Mouse (Mus musculus) midbrain, embryonic 11.5 days (tissue): ENCODE measurements around the gene Krt36. TPM values are rescaled to one million over a fixed set of nuclear protein-coding genes. Genes with fewer than 3 reads are reported as not detected.

ENCODE experiments used
- ATAC-seq: fragments of 200-750 bp; cut with Nextera tagmentation; 2 replicates; pipeline ENCODE4 v1.8.0; 2017; ENCODE audit warnings: moderate TSS enrichment, moderate library complexity; ENCODE audit not compliant: low FRiP score
- DNase-seq: peaks from one replicate; pipeline ENCODE4 v3.0.0; 2015; ENCODE audit warnings: low spot score; ENCODE audit errors: missing footprints
- H3K27ac ChIP-seq: fragments of 300-500 bp; sonication (generic); 2 replicates; pipeline ENCODE4 v1.5.1; 2014; ENCODE audit warnings: low read depth, low read length
- H3K27me3 ChIP-seq: fragments of 300-500 bp; sonication (generic); 2 replicates; pipeline ENCODE4 v1.6.1; 2014; ENCODE audit warnings: mild to moderate bottlenecking, low read length, moderate library complexity, mixed read lengths; ENCODE audit not compliant: control insufficient read depth, insufficient read depth
- H3K36me3 ChIP-seq: fragments of 300-500 bp; sonication (generic); 2 replicates; pipeline ENCODE4 v1.6.1; 2014; ENCODE audit warnings: mild to moderate bottlenecking, low read length, moderate library complexity, mixed read lengths; ENCODE audit not compliant: control insufficient read depth, insufficient read depth
- H3K4me1 ChIP-seq: fragments of 300-500 bp; sonication (generic); 2 replicates; pipeline ENCODE4 v1.6.1; 2014; ENCODE audit warnings: low read length; ENCODE audit not compliant: control insufficient read depth, insufficient read depth
- H3K4me2 ChIP-seq: fragments of 300-500 bp; sonication (generic); 2 replicates; pipeline ENCODE4 v1.6.1; 2014; ENCODE audit warnings: mild to moderate bottlenecking, moderate library complexity
- H3K4me3 ChIP-seq: fragments of 300-500 bp; sonication (generic); 2 replicates; pipeline ENCODE4 v1.5.1; 2014; ENCODE audit warnings: low read depth, low read length
- H3K9ac ChIP-seq: fragments of 300-500 bp; sonication (generic); 2 replicates; pipeline ENCODE4 v1.6.1; 2014; ENCODE audit warnings: low read length
- H3K9me3 ChIP-seq: fragments of 300-500 bp; sonication (generic); 2 replicates; pipeline ENCODE4 v1.6.1; 2016; ENCODE audit warnings: low read length; ENCODE audit not compliant: control insufficient read depth
- WGBS: fragments of 180-500 bp; shearing (Covaris S2); extraction: QIAGEN DNeasy Blood & Tissue Kit; methylation state at CpG from one replicate; pipeline ENCODE4 v1.1.7; 2014; 5-methylcytosine and 5-hydroxymethylcytosine counted together
- polyA plus RNA-seq: library from polyadenylated mRNA; unstranded; fragments of >200 nt; fragmentation: Nextera tagmentation; extraction: Ambion mirVana; gene quantifications from 2 replicates; pipeline ENCODE4 v1.2.1, GENCODE M21; 2014

Gene Krt36
- polyA plus RNA-seq, 1 experiment from 2014 or later, result not detected

DNA sequence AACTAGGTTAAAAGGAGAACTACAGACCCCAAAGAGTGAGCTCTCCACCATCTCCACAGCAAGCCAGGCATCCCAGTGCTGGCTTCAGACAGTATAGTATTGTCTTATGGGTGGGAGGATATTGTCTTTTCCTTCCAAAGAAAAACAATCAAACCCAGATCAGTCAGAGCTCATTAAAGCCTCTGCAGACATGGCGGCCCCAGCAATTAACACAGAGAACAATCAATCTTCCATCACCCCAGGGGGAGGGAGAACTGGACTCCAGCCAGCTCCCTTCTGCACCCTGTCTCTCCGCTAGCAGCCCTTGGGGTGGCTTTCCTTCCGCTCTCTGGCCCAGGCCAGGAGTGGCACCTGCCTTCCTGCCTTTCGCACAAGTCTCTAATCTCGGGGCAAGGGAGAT lies 32.3 kb upstream of the Krt36 start:
- H3K4me2 ChIP-seq, result no peak overlapping the region
- 61% methylated on average over 5 of the region's 5 CpGs for WGBS

DNA sequence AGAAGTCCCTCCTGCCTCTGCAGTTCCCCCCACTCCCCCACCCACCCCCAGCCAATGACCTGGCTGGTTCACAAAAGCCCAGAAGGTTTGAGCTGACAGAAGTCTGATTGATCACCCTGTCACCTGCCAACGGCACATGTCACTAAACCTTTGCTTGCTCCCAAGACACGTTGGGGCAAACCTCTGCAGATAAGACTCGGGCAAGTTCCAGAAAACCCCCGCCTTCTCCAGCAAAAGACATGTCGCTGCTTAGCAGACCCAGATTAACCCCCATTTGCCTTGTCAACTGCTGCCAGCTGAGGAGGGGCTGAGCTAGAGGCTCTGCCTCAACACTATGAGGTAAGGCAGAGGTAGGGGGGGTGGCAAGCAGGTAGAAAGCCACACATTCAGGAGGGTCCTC lies 31.1 kb upstream of the Krt36 start:
- 29% methylated on average over 5 of the region's 5 CpGs for WGBS
- Histone ChIP-seq H3K4me2 (no peak overlapping the region), H3K9ac (no peak overlapping the region), H3K27me3 (no peaks in the 10 kb centered on the region), H3K36me3 (no peaks in the 10 kb centered on the region), H3K4me3 (no peak overlapping the region), H3K9me3 (no peaks in the 10 kb centered on the region), H3K27ac (no peak overlapping the region), H3K4me1 (peaks cover 19% of the 10 kb centered on the region)
- ATAC-seq, result no peak
- DNase-seq, result peak; percentile 86

More for the DNA sequence above, 32.3 kb upstream of the Krt36 start:
- Histone ChIP-seq H3K4me3 (no peak overlapping the region), H3K9me3 (no peaks in the 10 kb centered on the region), H3K4me1 (peaks cover 19% of the 10 kb centered on the region), H3K9ac (no peak overlapping the region), H3K36me3 (no peaks in the 10 kb centered on the region), H3K27ac (no peak overlapping the region), H3K27me3 (no peaks in the 10 kb centered on the region)
- peak; percentile 85 for DNase-seq
- ATAC-seq, result 0 out of 2 replicates have a peak, but pooled peaks have one; percentile 24

DNA sequence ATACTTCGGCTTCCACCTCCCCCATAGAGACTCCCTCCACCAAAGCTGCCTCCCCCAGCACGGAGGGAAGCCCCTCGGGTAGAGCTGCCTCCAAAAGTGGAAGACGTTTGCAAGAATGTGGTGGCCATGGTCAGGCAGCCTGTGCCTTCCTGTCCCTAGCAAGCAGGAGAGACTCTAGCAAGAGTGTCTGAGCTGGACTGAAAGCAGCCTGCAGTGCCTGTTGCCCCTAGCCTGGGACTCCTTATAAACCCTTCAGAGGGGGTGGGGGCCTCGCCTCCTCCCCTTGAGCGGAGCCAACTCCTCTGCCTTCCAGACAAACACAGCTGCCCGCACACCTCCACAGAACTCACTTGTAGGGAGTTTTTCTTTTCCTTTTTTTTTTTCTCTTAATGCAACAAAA lies 30.3 kb upstream of the Krt36 start, which contains the start of gene Krt15:
Gene Krt15 (minus strand): TSS at position 198 of the 400 bp plus-strand sequence.
- Histone ChIP-seq H3K36me3 (no peaks in the 10 kb centered on the region), H3K9me3 (no peaks in the 10 kb centered on the region), H3K27ac (no peak within 1 kb of the TSS), H3K27me3 (no peaks in the 10 kb centered on the region), H3K4me3 (no peak within 1 kb of the TSS), H3K4me2 (no peak within 1 kb of the TSS), H3K9ac (no peak within 1 kb of the TSS), H3K4me1 (peaks cover 19% of the 10 kb centered on the region)
- DNase-seq (no peak), ATAC-seq (no peak)
- WGBS, result 66% methylated on average over 7 of the region's 7 CpGs

DNA sequence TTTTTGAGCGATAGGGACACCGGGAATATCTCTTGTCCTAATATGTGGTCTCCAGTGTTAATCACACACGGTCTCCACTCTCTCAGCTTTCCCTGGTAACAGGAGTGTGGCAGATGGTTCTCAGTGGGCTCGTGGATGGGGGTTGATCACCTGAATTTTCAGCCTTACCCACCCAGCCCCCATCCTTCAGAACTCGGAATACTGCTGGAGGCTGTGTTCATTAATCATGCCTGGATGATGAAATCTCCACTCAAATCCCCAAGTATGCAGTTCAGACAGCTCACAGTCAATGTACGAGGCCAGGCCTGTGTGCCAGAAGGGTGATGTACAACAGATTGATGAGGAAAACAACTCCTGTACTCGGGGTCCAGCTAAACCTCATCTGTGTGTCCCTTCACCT lies 19.5 kb upstream of the Krt36 start:
- no peak overlapping the region for H3K27ac ChIP-seq
- H3K4me3 ChIP-seq, result no peak overlapping the region
- ATAC-seq, result no peak
- no peak overlapping the region for H3K9ac ChIP-seq
- H3K4me2 ChIP-seq, result no peak overlapping the region
- H3K4me1 ChIP-seq, result no peaks in the 10 kb centered on the region
- no peak for DNase-seq
- H3K36me3 ChIP-seq, result no peaks in the 10 kb centered on the region
- no peaks in the 10 kb centered on the region for H3K9me3 ChIP-seq
- H3K27me3 ChIP-seq, result no peaks in the 10 kb centered on the region
- 85% methylated on average over 7 of the region's 7 CpGs for WGBS

DNA sequence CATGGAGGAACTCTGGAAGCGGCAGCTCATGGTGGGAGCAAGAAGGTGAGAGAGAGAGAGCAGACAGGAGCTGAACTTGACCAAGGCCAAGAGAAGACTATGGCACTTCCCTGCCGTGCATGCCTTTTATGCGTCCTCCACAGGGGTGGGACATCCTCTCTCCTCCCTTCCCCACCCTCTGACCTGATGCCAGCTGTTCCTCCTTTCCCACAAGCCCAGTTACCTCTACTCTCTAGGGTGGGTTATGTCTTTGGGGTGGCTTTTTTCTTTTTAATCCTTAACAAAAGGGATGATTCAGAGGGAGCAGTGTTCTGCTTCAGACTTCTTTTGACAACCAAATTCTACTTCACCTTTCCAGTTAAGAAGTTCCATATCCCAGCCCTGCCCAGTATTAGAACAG lies 16.0 kb upstream of the Krt36 start, which contains the start of gene Krt13:
Gene Krt13 (minus strand): TSS at position 101 of the 400 bp plus-strand sequence.
- no peak within 1 kb of the TSS for H3K9ac ChIP-seq
- H3K4me1 ChIP-seq, result no peaks in the 10 kb centered on the region
- H3K27me3 ChIP-seq, result no peaks in the 10 kb centered on the region
- no peak for DNase-seq
- H3K36me3 ChIP-seq, result no peaks in the 10 kb centered on the region
- WGBS, result 73% methylated on average over 3 of the region's 3 CpGs
- H3K4me2 ChIP-seq, result no peak within 1 kb of the TSS
- ATAC-seq, result no peak
- H3K9me3 ChIP-seq, result no peaks in the 10 kb centered on the region
- H3K27ac ChIP-seq, result no peak within 1 kb of the TSS
- no peak within 1 kb of the TSS for H3K4me3 ChIP-seq

DNA sequence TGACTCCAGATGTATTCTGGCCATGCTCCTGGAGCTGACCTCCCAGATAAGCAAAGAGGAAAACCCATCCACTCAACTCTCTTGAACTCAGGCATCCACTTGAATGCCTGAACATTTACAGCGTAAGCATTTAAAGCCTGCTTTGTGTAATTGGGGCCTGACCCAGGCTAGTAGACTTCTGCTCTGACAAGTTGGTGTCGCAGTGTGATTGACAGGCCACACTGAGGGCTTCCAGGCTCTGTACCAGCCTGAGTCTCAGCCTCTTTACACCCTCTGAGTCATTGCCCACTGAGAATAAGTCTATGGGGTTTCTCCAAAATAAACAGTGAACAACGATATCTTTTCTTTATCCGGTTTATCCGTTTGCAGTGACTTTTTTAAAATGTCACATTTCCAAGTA lies 14.9 kb upstream of the Krt36 start:
- WGBS, result 91% methylated on average over 5 of the region's 5 CpGs
- ATAC-seq (no peak), DNase-seq (peak; percentile 21)
- Histone ChIP-seq H3K27me3 (no peaks in the 10 kb centered on the region), H3K4me3 (no peak overlapping the region), H3K36me3 (no peaks in the 10 kb centered on the region), H3K9ac (no peak overlapping the region), H3K4me1 (no peaks in the 10 kb centered on the region), H3K9me3 (no peaks in the 10 kb centered on the region), H3K4me2 (no peak overlapping the region), H3K27ac (no peak overlapping the region)

DNA sequence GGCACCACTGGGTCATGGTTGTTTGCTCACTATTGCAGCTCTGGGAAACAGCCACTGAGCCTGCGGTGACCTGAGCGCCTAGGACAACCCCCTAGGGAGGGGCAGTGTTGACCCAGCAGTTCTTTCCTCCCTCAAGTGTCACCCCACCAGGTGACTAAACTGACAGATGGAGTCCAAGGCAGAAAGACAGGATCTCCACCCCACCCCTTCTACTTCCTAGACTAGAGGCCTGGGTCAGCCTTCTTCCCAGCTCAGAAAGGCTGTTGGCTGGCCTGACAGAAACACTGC lies 8.3 kb upstream of the Krt36 start:
- WGBS, result 64% methylated on average over 2 of the region's 2 CpGs
- H3K4me1 ChIP-seq, result no peaks in the 10 kb centered on the region
- no peak overlapping the region for H3K9ac ChIP-seq
- H3K36me3 ChIP-seq, result no peaks in the 10 kb centered on the region
- H3K4me2 ChIP-seq, result no peak overlapping the region
- no peak overlapping the region for H3K4me3 ChIP-seq
- DNase-seq (no peak), ATAC-seq (no peak)
- no peaks in the 10 kb centered on the region for H3K9me3 ChIP-seq
- H3K27me3 ChIP-seq, result no peaks in the 10 kb centered on the region
- H3K27ac ChIP-seq, result no peak overlapping the region

DNA sequence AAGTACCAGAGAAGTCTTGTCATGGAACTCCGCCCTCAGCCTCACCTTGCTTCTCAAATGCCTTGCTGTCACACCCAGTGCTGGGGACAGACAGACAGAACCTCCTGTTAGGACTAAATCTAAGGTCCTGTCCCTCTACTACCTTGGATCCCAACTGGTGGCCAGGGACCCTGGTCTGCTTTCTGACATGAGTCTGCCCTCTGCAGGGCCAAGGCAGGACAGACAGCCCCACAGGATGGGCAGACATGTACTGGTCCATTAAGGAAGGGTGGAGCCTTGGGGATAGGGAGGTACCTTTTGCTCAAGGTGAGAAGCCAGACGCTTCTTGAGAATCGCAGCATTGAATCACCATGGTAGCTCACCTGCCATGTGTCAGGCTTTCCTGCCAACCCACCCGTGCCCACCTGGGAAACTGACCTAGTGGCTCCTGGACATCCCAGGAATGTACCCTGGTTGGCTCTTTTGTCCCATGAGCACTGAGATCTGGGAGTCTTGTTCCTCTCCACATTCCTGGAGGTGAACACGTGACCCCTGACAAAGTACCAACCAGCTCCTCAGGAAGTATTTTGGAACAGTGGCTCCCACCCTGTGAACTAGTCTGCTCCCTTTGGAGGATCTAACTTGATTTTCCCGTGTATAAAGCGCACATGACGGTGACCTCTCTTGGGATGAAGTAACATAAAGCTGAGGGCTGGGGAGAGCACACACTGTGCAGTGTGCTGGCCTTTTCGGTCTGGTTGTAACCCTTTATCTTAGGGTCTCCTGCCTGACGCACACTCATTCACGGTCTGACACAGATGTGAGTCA lies 7.7 kb upstream of the Krt36 start:
- Histone ChIP-seq H3K27me3 (no peaks in the 10 kb centered on the region), H3K9ac (no peak overlapping the region), H3K4me1 (no peaks in the 10 kb centered on the region), H3K9me3 (no peaks in the 10 kb centered on the region), H3K27ac (no peak overlapping the region), H3K4me2 (no peak overlapping the region), H3K4me3 (no peak overlapping the region), H3K36me3 (no peaks in the 10 kb centered on the region)
- WGBS, result 86% methylated on average over 11 of the region's 11 CpGs
- DNase-seq (no peak), ATAC-seq (no peak)

DNA sequence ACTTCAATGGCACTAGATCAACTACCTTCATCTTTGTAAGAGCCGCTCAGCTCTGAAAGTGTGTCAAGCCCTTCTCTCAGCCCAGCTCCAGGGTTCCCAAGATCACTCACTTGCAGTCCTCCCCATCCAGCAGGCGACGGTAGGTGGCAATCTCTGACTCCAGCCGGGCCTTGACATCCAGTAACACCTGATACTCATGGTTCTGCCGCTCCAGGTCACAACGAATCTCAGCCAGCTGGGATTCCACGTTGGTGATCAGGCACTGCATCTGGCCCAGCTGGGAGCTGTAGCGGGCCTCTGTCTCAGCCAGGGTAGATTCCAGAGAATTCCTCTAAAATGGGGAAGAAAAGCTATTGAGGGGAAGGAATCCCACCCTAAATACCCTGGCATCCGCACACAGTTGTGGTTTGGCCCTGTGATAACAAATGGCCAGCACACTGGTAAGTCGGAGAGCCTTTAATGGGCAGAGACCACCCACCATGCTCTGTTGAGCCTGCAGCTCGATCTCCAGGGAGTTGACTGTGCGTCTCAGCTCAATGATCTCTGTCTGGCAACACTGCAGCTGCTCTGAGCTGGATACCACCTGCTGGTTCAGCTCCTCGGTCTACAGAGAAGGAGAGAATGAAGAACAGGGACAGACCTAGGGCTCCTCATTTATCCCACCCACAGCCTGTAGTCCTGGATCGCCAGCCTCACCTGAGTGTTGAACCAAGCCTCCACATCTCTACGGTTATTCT lies 2.6 kb downstream of the Krt36 start:
- ATAC-seq (no peak), DNase-seq (no peak)
- WGBS, result 69% methylated on average over 15 of the region's 15 CpGs
- Histone ChIP-seq H3K9me3 (no peaks in the 10 kb centered on the region), H3K9ac (no peak overlapping the region), H3K27me3 (no peaks in the 10 kb centered on the region; the same call in 1 of the 2 replicates), H3K4me1 (peaks cover 2% of the 10 kb centered on the region; the same call in 1 of the 2 replicates), H3K4me3 (no peak overlapping the region), H3K4me2 (no peak overlapping the region), H3K27ac (no peak overlapping the region), H3K36me3 (no peaks in the 10 kb centered on the region)
